Comparison of ENCODE assay signal across 11 mouse cellular contexts in the genomic region with DNA sequence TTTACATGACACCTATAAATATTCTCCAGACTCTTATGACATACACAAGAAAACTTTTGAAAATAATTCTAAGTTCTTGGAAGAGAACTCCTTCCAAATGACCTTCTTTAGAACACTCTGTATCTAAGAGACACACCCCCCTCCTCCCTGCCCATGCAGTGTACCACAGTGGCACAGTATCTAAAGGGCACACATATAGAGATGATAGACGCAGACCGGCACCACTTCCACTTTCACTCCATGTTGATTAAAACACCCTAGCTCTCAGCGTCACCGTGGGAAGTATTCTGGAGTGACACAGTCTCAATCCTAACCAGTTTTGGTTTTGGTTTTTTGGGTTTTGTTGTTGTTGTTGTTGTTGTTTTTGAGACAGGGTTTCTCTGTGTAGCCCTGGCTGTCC. TPM values are rescaled to one million over a fixed set of nuclear protein-coding genes. Genes with fewer than 3 reads are reported as not detected.
DNase-seq lines count a peak whose midpoint lies in the region; ATAC-seq lines count a peak whose summit lies in the region.
"Had no signal": no experiment of that assay in that cellular context is flagged by ENCODE, and none has a peak within 500 bp of the region (broad histone marks: within the 10 kb centered on the region; RNA-seq: fewer than 3 reads in every experiment).

No protein-coding gene starts in this region.

- peaks cover 29% of the 10 kb centered on the region for H3K4me1 ChIP-seq in heart, embryonic 10.5 days
- peaks cover 62% of the 10 kb centered on the region for H3K4me1 ChIP-seq in forebrain, embryonic 16.5 days (replicated peaks; ENCODE audit: control insufficient read depth, insufficient read depth, low read length)

- peak; percentile 56 for DNase-seq in heart, embryonic 10.5 days (ENCODE audit: low spot score)
- DNase-seq in heart, postnatal 10 days = no peak
- DNase-seq in CD4-positive, CD25-positive, alpha-beta regulatory T cell, adult 2 months (ENCODE audit: low read depth, low spot score) = peak; percentile 48
- no peak for DNase-seq in frontal cortex, postnatal 36 days (ENCODE audit: low spot score in 2 of 2)
- DNase-seq in urinary bladder, adult 2 months (ENCODE audit: low spot score) = no peak
- no peak for DNase-seq in thymus, postnatal 4 days
- DNase-seq: kidney, adult 8-10 months had no signal

- no peak overlapping the region for H3K27ac ChIP-seq in heart, embryonic 10.5 days
- no peak overlapping the region for H3K27ac ChIP-seq in forebrain, embryonic 16.5 days (ENCODE audit: low read length)
- H3K27ac ChIP-seq: left cerebral cortex, adult 2 months; lung, embryonic 15.5 days had no signal

- no peak overlapping the region for H3K4me3 ChIP-seq in heart, embryonic 10.5 days
- no peak overlapping the region for H3K4me3 ChIP-seq in forebrain, embryonic 16.5 days (replicated peaks; ENCODE audit: low read length)
- H3K4me3 ChIP-seq: left cerebral cortex, adult 2 months; lung, embryonic 15.5 days had no signal

- intact Hi-C loops in heart, postnatal 10 days (cut with DNase I) = loop anchor here (5.0 kb wide), 2 partner anchors 85 to 120 kb away; a partner anchor contains a TSS

- H3K27me3 ChIP-seq in heart, embryonic 10.5 days (ENCODE audit: insufficient read depth, poor library complexity, severe bottlenecking) = no peaks in the 10 kb centered on the region
- H3K27me3 ChIP-seq in forebrain, embryonic 16.5 days (replicated peaks; ENCODE audit: control insufficient read depth, insufficient read depth, low read length) = no peaks in the 10 kb centered on the region
- H3K27me3 ChIP-seq: lung, embryonic 15.5 days had no signal

- peak overlapping the region; percentile 82 for H3K4me2 ChIP-seq in forebrain, embryonic 16.5 days (ENCODE audit: low read length)

- no peak for ATAC-seq in forebrain, embryonic 16.5 days
- ATAC-seq in megakaryocyte-erythroid progenitor cell, adult 5-6 weeks (replicated peaks; ENCODE audit: low FRiP score, low TSS enrichment, poor library complexity, severe bottlenecking) = peak; percentile 28

- H3K36me3 ChIP-seq in heart, embryonic 10.5 days = 0 out of 2 replicates have a peak, but pooled peaks cover 3% of the 10 kb centered on the region
- no peaks in the 10 kb centered on the region for H3K36me3 ChIP-seq in forebrain, embryonic 16.5 days (ENCODE audit: control insufficient read depth, insufficient read depth)
- H3K36me3 ChIP-seq: lung, embryonic 15.5 days had no signal

- WGBS in heart, embryonic 10.5 days = 89% methylated on average over 4 of the region's 4 CpGs
- 87% methylated on average over 4 of the region's 4 CpGs for WGBS in forebrain, embryonic 16.5 days

- no peak overlapping the region for H3K9ac ChIP-seq in forebrain, embryonic 16.5 days (replicated peaks; ENCODE audit: low read depth, low read length)
- H3K9ac ChIP-seq: lung, embryonic 15.5 days had no signal

- H3K9me3 ChIP-seq in heart, embryonic 10.5 days = no peaks in the 10 kb centered on the region
- no peaks in the 10 kb centered on the region for H3K9me3 ChIP-seq in forebrain, embryonic 16.5 days (ENCODE audit: control insufficient read depth, low read length)
- H3K9me3 ChIP-seq: lung, embryonic 15.5 days had no signal

RNA-seq across cellular contexts. Expression of a gene that starts 3.1 kb away (rescaled TPM):
- polyA plus RNA-seq in heart, embryonic 10.5 days (2016; fragmentation: Nextera tagmentation; extraction: Ambion mirVana) = 25.9 and 39.6 TPM in 2 replicates
- 10 to 100 TPM; 31.4 to 32.6 TPM for total RNA-seq in heart, postnatal 10 days (2021)
- polyA plus RNA-seq in forebrain, embryonic 16.5 days (2015; fragmentation: Nextera tagmentation; extraction: Ambion mirVana) = 129 and 134 TPM in 2 replicates
- total RNA-seq in megakaryocyte-erythroid progenitor cell, adult 5-6 weeks (2014; fragmentation: Nextera tagmentation) = 103 and 106 TPM in 2 replicates
- total RNA-seq in megakaryocyte-erythroid progenitor cell, adult 5-6 weeks (2017) = 32.7 and 42.1 TPM in 2 replicates
- polyA plus RNA-seq in urinary bladder, adult 2 months (2012; rRNA removed) = 21.4 and 23.7 TPM in 2 replicates

Comparison
In these comparisons a context has a peak if more than half of its experiments do, and no peak if none do; other contexts are left out.
1. DNase-seq: peak in heart, embryonic 10.5 days (single experiment) and CD4-positive, CD25-positive, alpha-beta regulatory T cell, adult 2 months (single experiment); none in heart, postnatal 10 days (0 of 2), frontal cortex, postnatal 36 days (0 of 2), urinary bladder, adult 2 months (single experiment) and thymus, postnatal 4 days (single experiment).